Mouse (Mus musculus) heart, embryonic 11.5 days (tissue): ENCODE results near the gene Trim26. TPM values are rescaled to one million over a fixed set of nuclear protein-coding genes. Genes with fewer than 3 reads are reported as not detected.

Source experiments
- ATAC-seq: fragments of 200-750 bp; cut with Nextera tagmentation; replicated peaks from 2 replicates; pipeline ENCODE4 v1.8.0; 2017; ENCODE audit warnings: moderate library complexity; ENCODE audit not compliant: insufficient number of reproducible peaks, low FRiP score, low TSS enrichment
- H3K27ac ChIP-seq: fragments of 300-500 bp; sonication (generic); 2 replicates; pipeline ENCODE4 v1.5.1; 2014; ENCODE audit warnings: mild to moderate bottlenecking, low read depth, low read length
- H3K27me3 ChIP-seq: fragments of 300-500 bp; sonication (generic); 2 replicates; pipeline ENCODE4 v1.6.1; 2014; ENCODE audit warnings: mild to moderate bottlenecking, low read length, mixed read lengths; ENCODE audit not compliant: control insufficient read depth, insufficient read depth
- H3K36me3 ChIP-seq: fragments of 300-500 bp; sonication (generic); 2 replicates; pipeline ENCODE4 v1.6.1; 2014; ENCODE audit warnings: mild to moderate bottlenecking, low read length, moderate library complexity, mixed read lengths; ENCODE audit not compliant: control insufficient read depth, insufficient read depth
- H3K4me1 ChIP-seq: fragments of 300-500 bp; sonication (generic); 2 replicates; pipeline ENCODE4 v1.6.1; 2014; ENCODE audit warnings: low read length; ENCODE audit not compliant: control insufficient read depth, insufficient read depth
- H3K4me2 ChIP-seq: fragments of 300-500 bp; sonication (generic); 2 replicates; pipeline ENCODE4 v1.6.1; 2014; ENCODE audit warnings: mild to moderate bottlenecking, moderate library complexity
- H3K4me3 ChIP-seq: fragments of 300-500 bp; sonication (generic); 2 replicates; pipeline ENCODE4 v1.5.1; 2014; ENCODE audit warnings: low read depth, low read length
- H3K9ac ChIP-seq: fragments of 300-500 bp; sonication (generic); 2 replicates; pipeline ENCODE4 v1.6.1; 2014; ENCODE audit warnings: mild to moderate bottlenecking, low read depth, low read length, moderate library complexity
- H3K9me3 ChIP-seq: fragments of 300-500 bp; sonication (generic); replicated peaks from 2 replicates; pipeline ENCODE4 v1.6.1; 2016; ENCODE audit warnings: low read length; ENCODE audit not compliant: control insufficient read depth
- WGBS: fragments of 180-500 bp; shearing (Covaris S2); extraction: QIAGEN DNeasy Blood & Tissue Kit; methylation state at CpG from one replicate; pipeline ENCODE4 v1.1.7; 2014; ENCODE audit not compliant: insufficient replicate concordance; 5-methylcytosine and 5-hydroxymethylcytosine counted together
- polyA plus RNA-seq: library from polyadenylated mRNA; unstranded; fragments of >200 nt; fragmentation: Nextera tagmentation; extraction: Ambion mirVana; gene quantifications from 2 replicates; pipeline ENCODE4 v1.2.1, GENCODE M21; 2014

Trim26 gene
- polyA plus RNA-seq, 1 experiment from 2014 or later: 21.4 TPM

GRCm38 (mm10) chr17:36828488-36828887 is 8.4 kb upstream of the Trim26 start:
- no peak for ATAC-seq
- 81% methylated on average over 2 of the region's 2 CpGs for whole genome bisulfite sequencing
- no peak overlapping the region for H3K4me3 ChIP-seq

GRCm38 (mm10) chr17:36830470-36830869 is 6.5 kb upstream of the Trim26 start:
- WGBS: 67% methylated on average over 3 of the region's 3 CpGs
- H3K9me3 ChIP-seq: no peaks in the 10 kb centered on the region
- ATAC-seq: no peak
- H3K4me1 ChIP-seq: no peaks in the 10 kb centered on the region
- H3K27ac ChIP-seq: no peak overlapping the region
- no peak overlapping the region for H3K4me2 ChIP-seq
- no peak overlapping the region for H3K9ac ChIP-seq
- no peaks in the 10 kb centered on the region for H3K36me3 ChIP-seq
- H3K27me3 ChIP-seq: no peaks in the 10 kb centered on the region
- H3K4me3 ChIP-seq: no peak overlapping the region

More at GRCm38 (mm10) chr17:36828488-36828887, 8.4 kb upstream of the Trim26 start:
- H3K27me3 ChIP-seq: no peaks in the 10 kb centered on the region
- H3K27ac ChIP-seq: no peak overlapping the region
- H3K4me1 ChIP-seq: no peaks in the 10 kb centered on the region
- H3K9ac ChIP-seq: no peak overlapping the region
- H3K4me2 ChIP-seq: no peak overlapping the region
- no peaks in the 10 kb centered on the region for H3K9me3 ChIP-seq
- no peaks in the 10 kb centered on the region for H3K36me3 ChIP-seq

- H3K4me3 ChIP-seq: no peak overlapping the region
- no peak for ATAC-seq
- H3K27ac ChIP-seq: no peak overlapping the region
- H3K9me3 ChIP-seq: no peaks in the 10 kb centered on the region
- no peaks in the 10 kb centered on the region for H3K27me3 ChIP-seq
- WGBS: 51% methylated on average over 4 of the region's 4 CpGs
- no peaks in the 10 kb centered on the region for H3K36me3 ChIP-seq
- H3K4me2 ChIP-seq: no peak overlapping the region
- peaks cover 7% of the 10 kb centered on the region; the same call in 1 of the 2 replicates for H3K4me1 ChIP-seq
- H3K9ac ChIP-seq: no peak overlapping the region
Measured at GRCm38 (mm10) chr17:36832694-36833093, 4.2 kb upstream of the Trim26 start.

GRCm38 (mm10) chr17:36835591-36836426 is 1.1 kb upstream of the Trim26 start:
- H3K4me2 ChIP-seq: peak overlapping the region; percentile 69
- 32% methylated on average over 12 of the region's 12 CpGs for WGBS
- H3K36me3 ChIP-seq: no peaks in the 10 kb centered on the region
- no peaks in the 10 kb centered on the region for H3K27me3 ChIP-seq
- H3K27ac ChIP-seq: peak overlapping the region; percentile 96; the same call in 1 of the 2 replicates
- no peak for ATAC-seq
- no peak overlapping the region for H3K9ac ChIP-seq
- peaks cover 7% of the 10 kb centered on the region; the same call in 1 of the 2 replicates for H3K4me1 ChIP-seq
- H3K9me3 ChIP-seq: no peaks in the 10 kb centered on the region
- H3K4me3 ChIP-seq: peak overlapping the region; percentile 80

GRCm38 (mm10) chr17:36836427-36836812 is 514 bp upstream of the Trim26 start:
- Histone ChIP-seq H3K4me2 (peak overlapping the region; percentile 69), H3K27me3 (no peaks in the 10 kb centered on the region), H3K4me3 (peak overlapping the region; percentile 80), H3K9me3 (no peaks in the 10 kb centered on the region), H3K4me1 (peaks cover 7% of the 10 kb centered on the region; the same call in 1 of the 2 replicates), H3K27ac (peak overlapping the region; percentile 96), H3K9ac (peak overlapping the region; percentile 72), H3K36me3 (no peaks in the 10 kb centered on the region)
- WGBS: 18% methylated on average over 3 of the region's 3 CpGs
- peak; percentile 25; the same call in 1 of the 2 replicates for ATAC-seq

GRCm38 (mm10) chr17:36839001-36839400 is 2.1 kb downstream of the Trim26 start:
- Histone ChIP-seq H3K27me3 (no peaks in the 10 kb centered on the region), H3K4me2 (no peak overlapping the region), H3K36me3 (no peaks in the 10 kb centered on the region), H3K4me3 (no peak overlapping the region), H3K27ac (no peak overlapping the region), H3K4me1 (peaks cover 10% of the 10 kb centered on the region), H3K9ac (no peak overlapping the region), H3K9me3 (no peaks in the 10 kb centered on the region)
- ATAC-seq: no peak
- WGBS: 80% methylated on average over 5 of the region's 5 CpGs

GRCm38 (mm10) chr17:36839931-36840330 is 3.0 kb downstream of the Trim26 start:
- Histone ChIP-seq H3K27me3 (no peaks in the 10 kb centered on the region), H3K4me2 (no peak overlapping the region), H3K4me1 (peaks cover 20% of the 10 kb centered on the region), H3K9me3 (no peaks in the 10 kb centered on the region), H3K36me3 (no peaks in the 10 kb centered on the region), H3K9ac (no peak overlapping the region), H3K27ac (no peak overlapping the region), H3K4me3 (no peak overlapping the region)
- 70% methylated on average over 3 of the region's 3 CpGs for WGBS
- no peak for ATAC-seq

GRCm38 (mm10) chr17:36840961-36841445 is 4.1 kb downstream of the Trim26 start:
- Histone ChIP-seq H3K27ac (no peak overlapping the region), H3K4me1 (peaks cover 18% of the 10 kb centered on the region), H3K4me2 (no peak overlapping the region), H3K27me3 (no peaks in the 10 kb centered on the region), H3K9ac (no peak overlapping the region), H3K36me3 (no peaks in the 10 kb centered on the region), H3K4me3 (no peak overlapping the region), H3K9me3 (no peaks in the 10 kb centered on the region)
- no peak for ATAC-seq

- Histone ChIP-seq H3K27ac (no peak overlapping the region), H3K36me3 (no peaks in the 10 kb centered on the region), H3K4me3 (no peak overlapping the region), H3K27me3 (no peaks in the 10 kb centered on the region), H3K9me3 (no peaks in the 10 kb centered on the region), H3K9ac (no peak overlapping the region), H3K4me1 (peaks cover 13% of the 10 kb centered on the region), H3K4me2 (no peak overlapping the region)
- 77% methylated on average over 7 of the region's 7 CpGs for WGBS
- ATAC-seq: no peak
Measured at GRCm38 (mm10) chr17:36843696-36844095, 6.8 kb downstream of the Trim26 start.
